Mouse (Mus musculus) embryonic facial prominence, embryonic 14.5 days (tissue): ENCODE data around the gene Sf3b3. TPM values are rescaled to one million over a fixed set of nuclear protein-coding genes. Genes with fewer than 3 reads are reported as not detected.

Experiments used
- ATAC-seq: fragments of 200-750 bp; cut with Nextera tagmentation; 2 replicates; pipeline ENCODE4 v1.8.0; 2017; ENCODE audit warnings: low read depth, moderate number of reproducible peaks, moderate TSS enrichment
- DNase-seq: peaks from one replicate; pipeline ENCODE4 v3.0.0-alpha.2; 2015; ENCODE audit warnings: low spot score
- H3K27ac ChIP-seq: fragments of 300-500 bp; sonication (generic); replicated peaks from 2 replicates; pipeline ENCODE4 v1.5.1; 2014; ENCODE audit warnings: low read depth, mild to moderate bottlenecking, low read length, moderate library complexity
- H3K27me3 ChIP-seq: fragments of 300-500 bp; sonication (generic); replicated peaks from 2 replicates; pipeline ENCODE4 v1.6.1; 2014; ENCODE audit warnings: low read length; ENCODE audit not compliant: control insufficient read depth, insufficient read depth
- H3K36me3 ChIP-seq: fragments of 300-500 bp; sonication (generic); 2 replicates; pipeline ENCODE4 v1.6.1; 2014; ENCODE audit warnings: low read length, mixed read lengths; ENCODE audit not compliant: control insufficient read depth, insufficient read depth
- H3K4me1 ChIP-seq: fragments of 300-500 bp; sonication (generic); 2 replicates; pipeline ENCODE4 v1.6.1; 2014; ENCODE audit warnings: antibody characterized with exemption, low read length; ENCODE audit not compliant: control insufficient read depth, insufficient read depth
- H3K4me2 ChIP-seq: fragments of 300-500 bp; sonication (generic); 2 replicates; pipeline ENCODE4 v1.6.1; 2014; ENCODE audit warnings: low read depth, mild to moderate bottlenecking, low read length, moderate library complexity, mixed read lengths
- H3K4me3 ChIP-seq: fragments of 300-500 bp; sonication (generic); 2 replicates; pipeline ENCODE4 v1.5.1; 2014; ENCODE audit warnings: low read depth, mild to moderate bottlenecking, low read length
- H3K9ac ChIP-seq: fragments of 300-500 bp; sonication (generic); 2 replicates; pipeline ENCODE4 v1.6.1; 2014; ENCODE audit warnings: low read depth, mild to moderate bottlenecking, low read length, moderate library complexity, mixed read lengths
- H3K9me3 ChIP-seq: fragments of 300-500 bp; sonication (generic); 2 replicates; pipeline ENCODE4 v1.6.1; 2016; ENCODE audit warnings: low read length; ENCODE audit not compliant: control insufficient read depth
- WGBS: fragments of 180-500 bp; shearing (Covaris S2); extraction: QIAGEN DNeasy Blood & Tissue Kit; methylation state at CpG from one replicate; pipeline ENCODE4 v1.1.7; 2014; 5-methylcytosine and 5-hydroxymethylcytosine counted together
- polyA plus RNA-seq: library from polyadenylated mRNA; unstranded; fragments of >200 nt; fragmentation: Nextera tagmentation; extraction: Ambion mirVana; gene quantifications from 2 replicates; pipeline ENCODE4 v1.2.1, GENCODE M21; 2014

The Sf3b3 gene
- polyA plus RNA-seq, 1 experiment from 2014 or later: 127 TPM

GRCm38 (mm10) chr8:110764671-110765070 is 81.9 kb downstream of the Sf3b3 start:
- H3K4me1 ChIP-seq: no peaks in the 10 kb centered on the region
- H3K36me3 ChIP-seq: no peaks in the 10 kb centered on the region
- no peaks in the 10 kb centered on the region for H3K27me3 ChIP-seq
- no peak overlapping the region for H3K4me2 ChIP-seq
- no peak overlapping the region for H3K27ac ChIP-seq
- no peak overlapping the region for H3K4me3 ChIP-seq
- WGBS: 65% methylated on average over 3 of the region's 3 CpGs
- H3K9me3 ChIP-seq: no peaks in the 10 kb centered on the region
- no peak for DNase-seq
- no peak for ATAC-seq
- no peak overlapping the region for H3K9ac ChIP-seq

GRCm38 (mm10) chr8:110761988-110762387 is 84.6 kb downstream of the Sf3b3 start:
- H3K4me2 ChIP-seq: no peak overlapping the region
- no peaks in the 10 kb centered on the region for H3K4me1 ChIP-seq
- no peak for ATAC-seq
- no peaks in the 10 kb centered on the region for H3K9me3 ChIP-seq
- H3K9ac ChIP-seq: no peak overlapping the region
- no peaks in the 10 kb centered on the region for H3K27me3 ChIP-seq
- H3K36me3 ChIP-seq: no peaks in the 10 kb centered on the region
- H3K4me3 ChIP-seq: no peak overlapping the region
- no peak overlapping the region for H3K27ac ChIP-seq
- DNase-seq: no peak
- 54% methylated on average over 6 of the region's 6 CpGs for WGBS

GRCm38 (mm10) chr8:110761185-110761584 is 85.4 kb downstream of the Sf3b3 start:
- ATAC-seq (peak; percentile 47; the same call in 1 of the 2 replicates), DNase-seq (peak; percentile 49)
- no peak overlapping the region for H3K4me3 ChIP-seq
- no peak overlapping the region for H3K9ac ChIP-seq
- H3K9me3 ChIP-seq: no peaks in the 10 kb centered on the region
- no peaks in the 10 kb centered on the region for H3K27me3 ChIP-seq
- no peak overlapping the region for H3K4me2 ChIP-seq
- no peaks in the 10 kb centered on the region for H3K36me3 ChIP-seq
- 33% methylated on average over 5 of the region's 5 CpGs for WGBS
- H3K27ac ChIP-seq: no peak overlapping the region
- no peaks in the 10 kb centered on the region for H3K4me1 ChIP-seq

GRCm38 (mm10) chr8:110760280-110760940 is 86.2 kb downstream of the Sf3b3 start:
- no peaks in the 10 kb centered on the region for H3K27me3 ChIP-seq
- 0 out of 2 replicates have a peak overlapping the region, but pooled peaks have one; percentile 28 for H3K27ac ChIP-seq
- H3K4me2 ChIP-seq: no peak overlapping the region
- no peak overlapping the region for H3K9ac ChIP-seq
- H3K9me3 ChIP-seq: no peaks in the 10 kb centered on the region
- no peak overlapping the region for H3K4me3 ChIP-seq
- 71% methylated on average over 7 of the region's 7 CpGs for WGBS
- no peaks in the 10 kb centered on the region for H3K4me1 ChIP-seq
- ATAC-seq (no peak), DNase-seq (no peak)
- no peaks in the 10 kb centered on the region for H3K36me3 ChIP-seq

Other genes starting within 250 kb of the Sf3b3 start
- 17.7 and 21.1 TPM in 2 replicates for gene Vac14, start 228.2 kb downstream of the Sf3b3 start, polyA plus RNA-seq
- 13.5 and 13.8 TPM in 2 replicates for gene Mtss1l, start 125.3 kb downstream of the Sf3b3 start, polyA plus RNA-seq
- 1.4 and 1.7 TPM in 2 replicates for gene Il34, start 40.9 kb downstream of the Sf3b3 start, polyA plus RNA-seq
- 69.8 and 77.9 TPM in 2 replicates for gene Cog4, start 187 bp downstream of the Sf3b3 start, polyA plus RNA-seq
- 7.6 and 9.2 TPM in 2 replicates for gene Fuk, start 55.7 kb upstream of the Sf3b3 start, polyA plus RNA-seq
- 19.4 and 20.8 TPM in 2 replicates for gene St3gal2, start 73.1 kb upstream of the Sf3b3 start, polyA plus RNA-seq
- gene Ddx19a, start 151.0 kb upstream of the Sf3b3 start, polyA plus RNA-seq: 18.1 and 19.1 TPM in 2 replicates
- 5.2 and 5.5 TPM in 2 replicates for gene Ddx19b, start 185.0 kb upstream of the Sf3b3 start, polyA plus RNA-seq
- gene Aars, start 186.4 kb upstream of the Sf3b3 start, polyA plus RNA-seq: 48.9 and 53.2 TPM in 2 replicates
- 11.4 and 13.1 TPM in 2 replicates for gene Exosc6, start 209.6 kb upstream of the Sf3b3 start, polyA plus RNA-seq
- gene Clec18a, start 245.6 kb upstream of the Sf3b3 start, polyA plus RNA-seq: 0.68 and 0.97 TPM in 2 replicates
- 7.0 and 7.4 TPM in 2 replicates for gene Pdpr, start 247.8 kb upstream of the Sf3b3 start, polyA plus RNA-seq